Mouse (Mus musculus) c-Kit-positive CD71-positive TER-119-positive erythroid progenitor cells, embryonic 14.5 days (primary cell): Measurements from ENCODE around the gene Kif13a.

Experiments used
- DNase-seq: peaks from one replicate; pipeline ENCODE4 v3.0.0-alpha.2; 2013; ENCODE audit warnings: low spot score

The Kif13a gene

DNA sequence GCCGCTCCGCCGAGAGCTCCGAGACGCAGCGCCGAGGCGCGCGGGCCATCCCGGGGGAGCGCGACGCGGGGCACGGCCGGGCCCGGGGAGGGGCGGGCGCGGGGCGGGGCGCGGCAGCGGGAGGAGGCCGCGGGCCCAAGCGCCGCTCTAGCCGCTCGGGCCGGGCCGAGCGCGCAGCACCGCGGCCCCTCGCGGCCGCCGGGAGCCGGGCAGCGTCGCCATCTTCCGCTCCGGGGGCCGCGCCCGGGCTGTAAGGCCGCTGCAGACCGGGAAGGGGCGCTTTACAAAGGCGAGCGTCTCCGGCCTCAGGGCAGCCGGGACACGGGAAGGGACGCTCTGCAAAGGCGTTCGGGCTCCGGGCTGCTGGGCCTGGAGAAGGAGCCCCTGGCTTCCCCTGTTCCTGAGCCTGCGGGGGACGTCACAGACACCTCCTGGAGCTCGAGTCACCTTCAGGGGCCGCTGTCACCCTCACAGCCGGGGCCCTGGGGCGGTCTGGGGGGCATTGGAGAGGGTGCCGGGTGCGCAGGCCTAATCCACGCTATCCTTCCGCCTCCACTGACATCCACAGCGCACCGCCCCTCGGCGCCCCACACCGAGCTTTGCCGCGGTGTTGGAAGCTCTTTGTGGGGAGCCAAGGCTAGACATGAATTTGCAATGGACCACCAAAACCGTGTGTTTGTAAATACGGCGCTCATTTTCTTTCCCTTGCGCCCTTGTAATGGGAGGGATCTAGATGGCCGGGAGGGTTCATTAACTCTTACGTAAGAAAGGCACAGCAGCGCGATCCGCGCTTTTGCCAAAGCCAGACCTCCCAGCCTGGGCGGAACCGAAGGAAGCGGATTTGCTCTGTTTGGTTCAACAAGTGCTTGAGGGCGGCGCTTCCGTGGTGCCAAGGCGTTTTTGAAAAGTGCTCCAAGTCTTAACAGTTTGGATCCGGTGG, at the start of gene Kif13a:
TSS of gene Kif13a (minus strand) at position 149 of the 940 bp plus-strand sequence.
- peak; percentile 70 for DNase-seq

DNA sequence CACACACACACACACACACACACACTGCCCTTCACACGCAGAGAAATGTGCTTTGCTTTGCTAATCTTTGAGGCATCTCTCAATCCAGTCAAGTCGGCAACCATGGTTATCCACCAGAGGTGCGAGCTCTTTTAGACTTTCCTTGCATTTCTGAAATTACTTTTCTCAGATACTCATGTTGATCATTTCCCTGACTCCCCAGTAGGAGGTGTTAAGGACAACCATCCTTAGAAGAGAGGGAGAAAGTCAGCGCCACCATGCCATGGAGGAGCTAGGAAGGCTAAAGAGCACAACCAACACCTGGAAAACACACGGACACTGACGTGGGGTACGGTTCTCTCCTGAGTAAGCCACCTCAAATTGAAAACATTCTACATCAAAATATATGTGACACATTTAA, 46.9 kb upstream of the Kif13a start:
- DNase-seq, result no peak

DNA sequence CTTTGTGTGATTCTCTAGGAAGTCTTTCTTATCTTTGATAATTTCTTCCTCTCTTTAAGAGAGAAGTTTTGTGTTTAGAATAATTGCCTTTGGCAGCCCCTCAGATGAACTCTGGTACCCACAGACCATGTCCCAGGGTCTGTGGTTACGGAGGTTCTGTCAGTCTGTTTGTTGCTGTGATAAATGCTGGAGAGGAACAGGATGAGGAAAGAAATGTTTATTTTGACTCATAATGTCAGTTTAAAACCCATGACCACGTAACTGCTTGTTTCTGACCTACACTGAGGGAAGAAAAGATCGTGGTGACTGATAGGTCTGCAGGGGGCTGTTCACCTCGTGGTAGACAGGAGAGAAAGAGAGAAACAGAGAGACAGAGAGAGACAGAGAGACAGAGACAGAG, 46.3 kb upstream of the Kif13a start:
- DNase-seq, result no peak

DNA sequence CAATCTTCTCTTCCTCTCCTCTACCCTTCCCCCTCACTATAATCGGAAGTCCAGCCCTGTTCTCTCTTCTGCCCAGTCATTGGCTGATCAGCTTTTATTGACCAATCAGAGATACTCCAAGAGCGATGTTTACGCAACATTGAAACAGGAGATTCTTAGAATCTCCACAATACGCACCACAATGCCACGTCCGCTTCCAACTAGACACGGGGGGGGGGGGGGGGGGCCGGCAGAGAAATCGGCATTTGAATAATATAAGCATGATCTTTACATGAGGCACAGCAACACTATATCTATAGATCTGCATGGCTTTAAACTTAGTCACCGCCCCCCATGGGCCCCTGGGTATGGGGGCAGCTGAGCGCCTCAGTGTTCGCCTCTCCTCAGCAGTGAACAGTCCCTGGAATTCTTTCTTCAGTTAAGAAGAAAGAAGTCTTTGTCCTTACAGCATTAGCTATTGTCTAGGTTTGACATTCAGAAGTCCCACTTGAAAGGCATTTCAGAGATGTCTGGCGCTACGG, 45.4 kb upstream of the Kif13a start:
- no peak for DNase-seq

DNA sequence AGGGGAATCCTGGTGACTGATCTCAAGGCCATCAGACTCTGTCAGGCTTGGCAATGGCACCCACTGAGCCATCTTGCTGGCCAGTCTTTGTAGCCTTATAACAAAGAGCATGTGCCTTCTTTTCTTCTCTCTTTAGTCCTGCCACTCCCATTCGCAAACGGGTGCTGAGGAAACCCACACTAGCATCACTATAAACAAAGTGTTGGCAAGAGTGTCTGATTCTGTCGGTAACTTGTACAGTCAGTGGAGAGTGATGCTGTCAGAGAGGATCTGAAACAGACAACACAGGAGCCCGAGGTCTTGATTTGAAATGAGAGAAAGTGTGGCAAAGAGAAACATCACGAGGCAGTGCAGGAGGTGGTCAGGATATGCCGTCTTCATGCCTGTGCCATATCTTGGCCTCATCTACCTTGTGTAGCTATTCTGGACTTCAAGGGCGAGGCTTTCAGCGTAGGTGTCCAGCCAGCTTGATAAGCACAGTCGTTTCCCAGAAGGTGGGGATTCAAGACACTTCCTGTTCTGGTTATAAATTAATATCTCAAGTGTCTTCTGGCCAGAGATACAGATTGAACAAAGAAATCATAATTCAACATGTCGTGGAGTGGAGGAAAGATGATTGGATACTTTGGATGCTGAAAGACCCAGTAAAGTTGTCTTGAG, 40.7 kb upstream of the Kif13a start:
- DNase-seq, result no peak

DNA sequence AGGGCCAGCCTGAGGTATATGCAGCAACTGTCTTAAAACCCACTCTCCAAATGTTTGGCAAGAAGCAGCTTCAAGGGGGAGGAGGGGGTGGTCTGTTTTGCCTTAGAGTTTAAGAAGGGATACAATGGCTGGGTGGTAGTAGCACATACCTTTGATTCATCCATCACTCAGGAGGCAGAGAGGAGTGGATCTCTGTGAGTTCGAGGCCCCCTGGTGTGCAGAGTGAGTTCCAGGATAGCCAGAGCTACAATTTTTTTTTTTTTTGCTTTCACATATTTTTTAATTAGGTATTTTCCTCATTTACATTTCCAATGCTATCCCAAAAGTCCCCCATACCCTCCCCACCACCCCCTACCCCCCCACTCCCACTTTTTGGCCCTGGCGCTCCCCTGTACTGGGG, 39.0 kb upstream of the Kif13a start:
- DNase-seq, result no peak

DNA sequence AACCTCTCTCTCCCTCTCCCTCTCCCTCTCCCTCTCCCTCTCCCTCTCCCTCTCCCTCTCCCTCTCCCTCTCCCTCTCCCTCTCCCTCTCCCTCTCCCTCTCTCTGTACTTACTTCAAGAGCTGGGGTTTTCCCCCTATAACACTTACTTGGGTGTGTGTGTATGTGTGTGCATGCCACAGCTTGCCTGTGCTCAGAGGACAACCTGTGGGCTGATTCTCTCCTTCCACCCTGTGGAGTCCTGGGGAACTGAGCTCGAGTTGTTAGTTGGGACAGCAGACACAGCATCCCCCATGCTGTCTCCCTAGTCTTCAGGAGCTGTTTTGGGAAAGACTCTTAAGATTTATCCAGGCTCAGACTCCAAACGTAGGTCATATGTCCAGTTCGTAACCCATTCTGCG, 37.6 kb upstream of the Kif13a start:
- no peak for DNase-seq

DNA sequence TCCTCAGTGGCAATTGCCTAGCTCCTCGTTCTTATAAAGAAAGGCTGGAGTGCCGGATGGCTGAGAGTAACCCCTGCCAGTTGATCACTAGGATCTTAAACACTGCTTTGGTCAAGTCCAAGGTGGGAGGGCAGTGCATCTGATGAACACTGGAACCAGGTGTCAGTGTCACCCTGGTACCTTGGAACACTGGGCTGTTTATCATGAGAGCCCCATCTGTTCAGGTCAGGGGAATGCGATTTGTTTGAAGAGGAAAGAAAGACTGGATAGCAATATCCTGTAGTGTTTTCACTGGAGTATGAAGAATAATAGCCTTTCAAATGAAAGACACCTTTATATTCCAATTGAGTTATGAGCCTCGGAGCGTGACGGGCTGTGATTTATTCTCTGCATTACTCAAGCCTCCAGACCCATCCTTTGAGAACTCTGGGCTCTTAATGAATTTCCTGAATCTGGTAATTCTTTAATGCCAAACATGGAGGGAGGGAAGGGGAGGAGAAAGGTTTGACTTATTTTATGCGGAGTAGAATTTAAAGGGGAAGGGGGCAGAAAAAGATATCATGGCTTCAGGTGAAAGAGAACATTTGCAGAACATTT, 31.3 kb upstream of the Kif13a start:
- no peak for DNase-seq

DNA sequence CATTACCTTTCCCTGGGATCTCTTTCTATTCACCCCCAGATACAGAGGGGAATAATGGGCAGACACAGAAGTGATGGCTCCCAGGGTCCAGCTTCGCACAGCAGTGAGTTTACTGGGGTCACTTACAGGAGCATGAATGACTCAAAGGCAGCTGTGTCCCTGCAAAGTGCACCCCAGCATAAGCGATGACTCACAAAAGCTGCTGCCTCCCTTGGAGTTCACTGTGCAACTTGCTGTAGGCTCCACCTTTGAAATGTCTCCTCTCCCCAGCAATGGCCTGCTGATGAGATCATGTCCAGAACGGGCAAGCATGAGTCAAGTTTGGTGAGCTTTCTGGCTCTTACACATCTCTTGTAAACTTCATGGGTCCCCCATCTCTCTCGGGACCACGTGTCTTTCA, 29.5 kb upstream of the Kif13a start:
- no peak for DNase-seq

DNA sequence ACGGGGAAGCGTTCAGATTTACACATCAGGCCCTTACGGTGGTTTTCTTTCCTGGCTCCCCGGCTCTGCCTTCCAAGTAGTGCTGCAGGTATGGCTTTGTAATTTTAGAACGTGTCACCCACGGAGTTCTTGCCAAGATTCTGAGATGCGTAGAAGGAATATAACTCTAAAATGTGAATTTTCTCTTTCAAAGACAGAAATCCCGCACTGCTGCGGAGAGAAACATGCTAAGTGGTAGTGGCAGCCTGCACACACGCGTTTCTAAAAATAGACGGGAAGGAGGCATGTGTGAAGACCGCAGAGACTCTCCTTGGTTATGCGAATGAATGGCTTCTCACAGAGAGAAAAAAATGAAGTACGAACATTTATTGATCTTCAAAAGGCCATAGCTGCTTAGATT, 21.5 kb upstream of the Kif13a start:
- DNase-seq, result no peak

DNA sequence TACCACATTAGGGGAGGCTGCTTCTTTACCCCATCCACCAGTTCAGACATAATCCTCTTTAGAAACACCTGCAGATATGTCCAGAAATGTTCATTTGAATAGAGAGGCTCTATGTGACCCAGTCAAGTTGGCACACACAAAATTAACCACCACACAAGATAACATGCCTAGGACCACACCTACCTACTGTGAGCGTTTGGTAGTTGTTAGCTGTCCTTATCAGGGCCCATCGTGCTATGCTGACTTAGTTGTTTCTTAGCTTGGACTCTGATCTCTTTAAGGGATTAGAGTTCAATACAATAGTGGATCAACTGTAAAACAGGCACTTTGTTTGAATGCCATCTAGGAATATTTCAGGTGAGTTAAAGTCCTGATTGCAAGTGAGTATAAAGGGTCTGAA, 20.1 kb upstream of the Kif13a start:
- DNase-seq, result no peak

DNA sequence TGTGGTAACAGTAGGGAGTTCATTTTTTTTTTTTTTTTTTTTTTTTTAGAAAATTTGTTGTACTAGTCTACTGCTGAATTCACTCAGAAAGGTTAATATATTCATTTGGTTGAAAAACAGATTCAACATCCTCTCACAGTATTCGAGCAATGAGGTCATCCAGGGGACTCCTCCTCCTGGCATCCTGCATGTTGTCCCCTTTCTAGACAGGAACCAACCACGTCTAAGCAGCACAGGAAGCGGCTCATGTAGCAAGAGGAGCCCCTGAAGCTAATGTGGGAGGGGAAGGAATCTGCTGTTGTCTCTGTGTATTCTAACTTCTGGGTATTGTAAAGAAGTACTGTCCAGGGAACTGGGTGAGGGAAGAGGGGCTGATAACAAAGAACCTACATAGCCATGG, 18.4 kb upstream of the Kif13a start:
- no peak for DNase-seq

DNA sequence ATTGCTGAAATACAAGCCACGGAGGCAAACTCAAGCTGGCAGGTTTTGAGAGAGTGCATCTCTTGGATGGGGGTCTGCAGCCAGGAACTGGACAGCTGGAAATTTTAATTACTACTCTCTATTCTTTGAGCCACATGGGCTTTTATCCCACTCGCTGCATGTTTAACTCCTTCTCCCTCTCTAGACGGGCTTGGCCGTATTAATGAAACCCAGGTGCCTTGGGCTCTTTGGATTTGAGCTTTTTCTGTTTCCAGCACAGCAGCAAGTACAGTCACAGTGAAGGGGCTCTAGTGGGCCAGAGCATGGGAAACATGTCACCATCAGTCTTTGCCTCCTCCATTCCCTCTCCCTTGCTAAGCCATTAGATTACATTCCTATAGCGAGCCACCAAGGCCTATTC, 16.4 kb upstream of the Kif13a start:
- DNase-seq, result no peak

DNA sequence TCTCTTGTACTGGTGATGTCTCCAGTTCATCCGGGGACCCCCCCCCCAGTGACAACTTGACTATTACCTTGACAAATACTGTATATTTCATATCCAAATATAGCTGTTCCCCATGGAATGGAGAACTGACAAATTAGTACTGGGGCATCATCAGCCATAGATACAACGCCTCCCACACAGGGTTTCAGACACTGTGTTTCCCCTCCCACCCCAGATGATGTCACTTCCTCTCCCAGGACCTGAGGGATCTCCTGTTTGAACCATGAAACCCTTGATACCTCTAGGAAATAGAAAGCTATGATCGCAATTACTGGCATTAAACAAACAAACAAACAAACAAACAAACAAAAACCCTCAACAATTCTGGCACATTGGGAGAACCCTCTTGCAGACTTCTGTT, 15.6 kb upstream of the Kif13a start:
- DNase-seq, result no peak

DNA sequence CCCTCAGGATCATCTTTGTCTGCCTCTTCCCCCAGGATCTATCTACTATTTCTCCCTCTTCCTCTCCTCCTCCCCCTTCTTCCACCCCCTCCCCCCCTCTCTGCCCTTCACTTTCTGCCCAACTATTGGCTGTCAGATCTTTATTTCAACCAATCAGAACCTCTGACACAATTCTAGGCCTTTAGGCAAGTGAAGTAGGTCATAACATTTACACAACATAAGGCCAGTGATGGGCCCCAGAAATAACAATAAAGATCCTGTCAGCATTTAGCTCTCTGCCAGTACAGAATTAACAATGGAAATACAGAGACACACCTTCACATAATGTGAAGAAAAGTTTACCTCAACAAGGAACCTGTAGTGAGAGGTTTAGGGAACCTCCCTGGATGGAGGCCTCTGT, 13.6 kb upstream of the Kif13a start:
- DNase-seq, result no peak

DNA sequence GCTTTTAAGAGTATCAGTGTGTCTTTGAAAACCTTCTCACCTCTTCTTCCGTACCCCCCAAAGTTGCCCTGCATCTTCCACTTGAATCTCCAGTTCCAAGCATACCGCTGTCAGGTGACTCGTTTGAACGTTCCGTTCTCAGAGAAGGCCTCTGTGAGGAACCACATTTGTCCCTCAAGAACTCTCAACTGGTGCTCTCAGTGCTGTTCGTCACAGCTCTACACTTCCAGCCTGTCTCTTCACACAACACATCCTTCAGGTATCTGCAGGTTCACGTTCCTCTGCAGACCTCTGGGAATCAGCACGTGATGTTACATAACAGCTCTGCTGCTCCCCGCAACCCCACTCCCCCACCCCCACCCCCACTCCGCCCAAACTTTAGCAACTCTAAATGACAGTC, 4.4 kb upstream of the Kif13a start:
- DNase-seq, result no peak

DNA sequence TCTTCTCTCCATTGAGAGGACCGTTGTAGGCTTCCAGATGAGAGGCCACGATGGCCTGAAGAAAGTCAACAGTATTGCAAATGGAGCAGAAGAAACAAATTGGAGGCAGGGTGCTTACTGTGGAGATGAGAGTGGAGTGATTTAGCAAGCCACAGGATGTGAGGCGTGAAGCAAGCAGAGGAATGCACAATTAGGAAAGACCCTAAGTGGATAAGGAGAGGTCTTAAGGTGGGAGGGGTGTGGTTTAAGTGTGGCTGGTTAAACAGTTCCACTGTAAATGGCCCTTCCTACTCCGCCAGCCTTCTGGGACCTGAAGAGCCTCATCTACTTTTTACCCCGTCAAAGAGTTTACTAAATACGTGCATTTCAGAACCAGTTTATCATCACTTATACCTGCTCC, 3.2 kb upstream of the Kif13a start:
- DNase-seq, result no peak

DNA sequence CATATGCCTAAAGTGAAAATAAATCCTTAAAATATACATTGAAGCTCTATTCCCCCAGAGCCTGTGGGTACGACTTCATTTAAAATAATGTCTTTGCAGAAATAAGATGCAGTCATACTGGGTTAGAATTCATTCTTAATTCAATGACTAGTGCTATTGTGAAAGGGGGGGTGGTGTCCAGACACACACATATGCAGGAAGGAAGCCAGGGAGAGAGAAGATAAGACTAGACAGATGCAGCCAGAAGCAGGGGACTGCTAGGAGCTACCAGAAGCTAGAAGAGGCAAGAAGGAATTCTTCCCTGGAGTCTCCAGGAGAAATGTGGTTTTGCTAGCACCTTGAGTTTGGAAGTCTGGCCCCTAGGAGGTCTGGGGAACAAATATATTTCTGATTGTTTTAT, 2.4 kb upstream of the Kif13a start:
- no peak for DNase-seq

DNA sequence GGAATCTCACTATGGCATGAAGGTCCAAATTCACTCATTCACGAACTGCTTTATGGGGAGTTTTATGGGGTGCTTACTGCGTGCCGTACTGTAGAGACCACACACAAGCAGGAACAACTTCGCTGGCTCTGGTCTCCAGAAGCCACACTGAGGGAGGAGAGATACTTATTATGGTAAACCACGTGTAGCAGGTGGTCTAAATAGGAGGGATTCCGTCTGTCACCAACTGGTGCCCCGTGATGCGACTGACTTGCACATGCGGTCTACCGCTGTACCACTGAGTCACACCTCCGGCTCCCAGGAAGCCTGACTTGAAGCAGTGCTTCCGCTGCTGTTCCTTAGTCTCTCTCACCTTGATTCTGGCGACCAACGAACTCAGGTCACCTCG, 986 bp upstream of the Kif13a start:
- no peak for DNase-seq

DNA sequence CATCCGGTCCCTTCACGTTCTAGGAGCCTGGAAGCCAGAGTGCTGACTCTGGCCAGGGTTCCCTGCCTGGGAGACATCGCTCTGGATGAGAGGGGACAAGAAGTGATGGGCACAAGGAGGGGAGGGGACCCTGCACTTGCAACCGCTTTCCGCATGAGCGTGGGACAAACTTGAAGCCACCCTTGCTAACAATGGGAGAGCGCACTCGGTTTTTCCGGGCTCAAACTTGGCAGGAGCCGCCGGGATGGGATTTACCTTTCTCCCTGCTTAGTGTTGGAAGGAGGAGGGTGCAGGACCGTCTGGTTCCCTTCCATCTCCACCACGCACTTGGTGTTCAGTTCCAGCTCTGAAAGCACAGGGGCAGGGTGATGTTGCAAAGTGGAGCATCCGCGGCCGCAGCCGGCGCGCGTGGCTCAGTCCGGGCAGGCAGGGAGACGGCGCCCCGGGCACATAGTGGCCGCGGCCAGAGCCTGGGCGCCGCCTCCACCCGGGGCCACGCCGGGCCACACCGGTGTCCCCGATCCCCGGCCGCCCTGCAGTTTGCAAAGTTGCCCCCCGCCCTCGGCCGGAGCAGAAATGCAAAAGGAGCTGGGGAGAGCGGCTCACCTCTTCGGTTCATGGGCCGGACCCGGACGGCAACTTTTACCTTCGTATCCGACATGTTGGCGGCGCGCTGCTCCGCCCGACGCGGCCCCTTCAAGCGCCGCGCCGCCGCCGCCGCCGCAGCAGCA, 541 bp downstream of the Kif13a start:
- no peak for DNase-seq

DNA sequence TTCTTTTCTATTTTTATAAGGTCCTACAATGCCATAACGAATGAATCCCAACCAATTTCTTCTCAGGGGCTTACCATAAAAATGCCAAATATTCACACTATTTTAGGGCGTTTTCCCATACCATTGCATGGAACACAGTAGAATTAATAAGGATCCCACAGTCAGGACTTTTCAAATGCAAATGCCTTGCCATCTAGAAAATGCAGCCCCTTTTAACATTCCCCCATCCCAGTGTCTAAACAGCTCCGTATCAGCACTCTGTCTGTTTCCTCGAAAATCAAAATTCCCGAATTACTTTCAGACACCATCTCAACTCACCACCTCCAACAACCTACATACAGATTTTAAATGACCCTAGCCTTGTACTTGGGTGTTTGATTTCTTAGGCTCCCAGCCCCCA, 1.3 kb downstream of the Kif13a start:
- no peak for DNase-seq

DNA sequence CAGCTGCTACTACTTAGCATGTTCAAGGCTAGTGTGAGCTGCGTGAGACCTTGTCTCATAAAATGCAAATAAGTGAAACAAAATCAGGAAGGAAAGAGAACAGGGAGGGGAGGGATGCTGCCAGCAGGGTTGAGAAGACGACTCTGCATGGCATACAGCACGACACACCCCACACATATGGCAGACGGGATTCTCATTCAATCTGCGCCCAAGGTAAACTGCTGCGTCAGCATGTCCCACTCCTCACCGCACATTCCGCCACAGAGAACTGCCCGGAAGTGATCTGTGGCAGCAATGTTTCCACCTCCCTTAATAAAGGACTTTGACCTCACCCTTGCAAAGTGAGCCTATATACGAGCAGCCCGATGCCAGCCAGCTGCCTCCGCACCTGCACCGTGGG, 4.0 kb downstream of the Kif13a start:
- no peak for DNase-seq
